Mouse (Mus musculus) CH12.LX (cell line): Measurements from ENCODE around the gene Agbl3. TPM values are rescaled to one million over a fixed set of nuclear protein-coding genes. Genes with fewer than 3 reads are reported as not detected.

Experiments
- DNase-seq: peaks from one replicate; pipeline ENCODE4 v3.0.0-alpha.2; 2013; ENCODE audit errors: extremely low read depth
- H3K27ac ChIP-seq: 2 replicates; pipeline ENCODE4 v1.5.1; 2012; ENCODE audit warnings: low read depth, mild to moderate bottlenecking, control low read depth, moderate library complexity; ENCODE audit not compliant: insufficient read depth
- H3K27me3 ChIP-seq: replicated peaks from 2 replicates; pipeline ENCODE3; 2012; ENCODE audit warnings: inconsistent platforms
- H3K36me3 ChIP-seq, 2 experiments: replicated peaks in 1 of 2; 2 replicates each; pipeline versions ENCODE3 to v1.6.1; 2012; ENCODE audit warnings: inconsistent platforms in 1 of 2, low read length in 1 of 2, mild to moderate bottlenecking in 1 of 2, mixed read lengths in 1 of 2, moderate library complexity in 1 of 2; ENCODE audit not compliant: control insufficient read depth in 1 of 2, insufficient read depth in 1 of 2
- H3K4me1 ChIP-seq, 2 experiments: 2 replicates each; pipeline ENCODE4 v1.6.1; 2012; ENCODE audit warnings: inconsistent platforms in 1 of 2, moderate library complexity in 1 of 2; ENCODE audit not compliant: insufficient read depth in 2 of 2, control insufficient read depth in 1 of 2
- H3K4me2 ChIP-seq: 2 replicates; pipeline ENCODE4 v1.6.1; 2012; ENCODE audit warnings: low read depth, mild to moderate bottlenecking, control low read depth; ENCODE audit not compliant: poor library complexity, insufficient read depth, severe bottlenecking
- H3K4me3 ChIP-seq, 3 experiments: fragments of 150-350 bp in 1 of 3; sonication (generic) in 1 of 3; replicated peaks in 1 of 3; 2 replicates each; pipeline versions ENCODE3 to v1.5.1; 2011 to 2012; ENCODE audit warnings: low read depth in 2 of 3, low read length in 2 of 3, mild to moderate bottlenecking in 2 of 3, moderate library complexity in 2 of 3, control low read depth in 1 of 3, improper control_type of control experiment in 1 of 3, inconsistent platforms in 1 of 3, mixed read lengths in 1 of 3; ENCODE audit not compliant: poor library complexity in 1 of 3
- H3K79me2 ChIP-seq: replicated peaks from 2 replicates; pipeline ENCODE4 v1.6.1; 2012; ENCODE audit warnings: mild to moderate bottlenecking, moderate library complexity; ENCODE audit not compliant: control insufficient read depth, poor library complexity, insufficient read depth, severe bottlenecking; ENCODE audit errors: extremely low read depth
- H3K9ac ChIP-seq: 2 replicates; pipeline ENCODE4 v1.6.1; 2012; ENCODE audit warnings: low read depth, mild to moderate bottlenecking, control low read depth, moderate library complexity; ENCODE audit not compliant: insufficient read depth
- H3K9me3 ChIP-seq: replicated peaks from 2 replicates; pipeline ENCODE3; 2012; ENCODE audit warnings: low read length, inconsistent platforms, mixed read lengths
- BHLHE40 ChIP-seq: IDR thresholded peaks from 2 replicates; pipeline ENCODE4 v1.6.1; 2011; ENCODE audit warnings: mild to moderate bottlenecking, low read depth, low read length, improper control_type of control experiment
- CHD1 ChIP-seq: IDR thresholded peaks from 2 replicates; pipeline ENCODE4 v1.6.1; 2012; ENCODE audit warnings: low read depth, low read length, improper control_type of control experiment, inconsistent platforms
- E2F4 ChIP-seq: IDR thresholded peaks from 2 replicates; pipeline ENCODE4 v1.6.1; 2011; ENCODE audit warnings: low read depth, low read length, improper control_type of control experiment; ENCODE audit not compliant: insufficient replicate concordance
- ELF1 ChIP-seq: IDR thresholded peaks from 2 replicates; pipeline ENCODE4 v1.6.1; 2014; ENCODE audit warnings: low read depth, mild to moderate bottlenecking, inconsistent platforms, low read length, improper control_type of control experiment
- EP300 ChIP-seq: IDR thresholded peaks from 2 replicates; pipeline ENCODE4 v1.6.1; 2011; ENCODE audit warnings: low read length, improper control_type of control experiment
- ETS1 ChIP-seq: conservative IDR thresholded peaks from 2 replicates; pipeline ENCODE4 v1.6.1; 2012; ENCODE audit warnings: low read depth, mild to moderate bottlenecking, inconsistent platforms, low read length, improper control_type of control experiment, moderate library complexity
- GABPA ChIP-seq: IDR thresholded peaks from 2 replicates; pipeline ENCODE4 v1.6.1; 2012; ENCODE audit warnings: low read depth, low read length, improper control_type of control experiment, inconsistent platforms; ENCODE audit not compliant: insufficient replicate concordance
- HCFC1 ChIP-seq: IDR thresholded peaks from 2 replicates; pipeline ENCODE4 v1.6.1; 2012; ENCODE audit warnings: low read depth, mild to moderate bottlenecking, inconsistent platforms, low read length, improper control_type of control experiment
- IRF4 ChIP-seq: IDR thresholded peaks from 2 replicates; pipeline ENCODE4 v1.6.1; 2014; ENCODE audit warnings: low read depth, mild to moderate bottlenecking, inconsistent platforms, low read length, improper control_type of control experiment
- JUND ChIP-seq: conservative IDR thresholded peaks from 2 replicates; pipeline ENCODE4 v1.6.1; 2011; ENCODE audit warnings: low read depth, low read length, improper control_type of control experiment
- KAT2A ChIP-seq: IDR thresholded peaks from 2 replicates; pipeline ENCODE4 v1.6.1; 2012; ENCODE audit warnings: low read length, improper control_type of control experiment, inconsistent platforms; ENCODE audit not compliant: insufficient replicate concordance
- MXI1 ChIP-seq: IDR thresholded peaks from 2 replicates; pipeline ENCODE4 v1.6.1; 2011; ENCODE audit warnings: mild to moderate bottlenecking, low read depth, low read length, improper control_type of control experiment
- MYC ChIP-seq: IDR thresholded peaks from 2 replicates; pipeline ENCODE4 v1.6.1; 2011; ENCODE audit warnings: low read depth, mild to moderate bottlenecking, improper control_type of control experiment, low read length
- NELFE ChIP-seq: IDR thresholded peaks from 2 replicates; pipeline ENCODE4 v1.6.1; 2011; ENCODE audit warnings: low read depth, low read length, improper control_type of control experiment
- NRF1 ChIP-seq: IDR thresholded peaks from 2 replicates; pipeline ENCODE4 v1.6.1; 2014; ENCODE audit warnings: low read depth, mild to moderate bottlenecking, inconsistent platforms, low read length, improper control_type of control experiment, moderate library complexity
- PAX5 ChIP-seq: IDR thresholded peaks from 2 replicates; pipeline ENCODE4 v1.6.1; 2012; ENCODE audit warnings: low read length, inconsistent platforms, mixed read lengths
- POLR2A ChIP-seq: IDR thresholded peaks from 2 replicates; pipeline ENCODE4 v1.6.1; 2011; ENCODE audit warnings: low read depth, mild to moderate bottlenecking, improper control_type of control experiment, low read length
- RAD21 ChIP-seq: IDR thresholded peaks from 2 replicates; pipeline ENCODE4 v1.6.1; 2011; ENCODE audit warnings: low read depth, mild to moderate bottlenecking, low read length, improper control_type of control experiment, moderate library complexity
- RCOR1 ChIP-seq: conservative IDR thresholded peaks from 2 replicates; pipeline ENCODE4 v1.6.1; 2012; ENCODE audit warnings: low read depth, mild to moderate bottlenecking, inconsistent platforms, low read length, improper control_type of control experiment
- SIN3A ChIP-seq: IDR thresholded peaks from 2 replicates; pipeline ENCODE4 v1.6.1; 2012; ENCODE audit warnings: low read length, improper control_type of control experiment, inconsistent platforms
- TBP ChIP-seq: conservative IDR thresholded peaks from 2 replicates; pipeline ENCODE4 v1.6.1; 2011; ENCODE audit warnings: low read depth, low read length, improper control_type of control experiment
- UBTF ChIP-seq: IDR thresholded peaks from 2 replicates; pipeline ENCODE4 v1.6.1; 2012; ENCODE audit warnings: low read depth, mild to moderate bottlenecking, inconsistent platforms, low read length, improper control_type of control experiment, moderate library complexity
- USF1 ChIP-seq: IDR thresholded peaks from 2 replicates; pipeline ENCODE4 v1.6.1; 2014; ENCODE audit warnings: low read depth, mild to moderate bottlenecking, inconsistent platforms, low read length, improper control_type of control experiment
- ZKSCAN1 ChIP-seq: IDR thresholded peaks from 2 replicates; pipeline ENCODE4 v1.6.1; 2012; ENCODE audit warnings: low read depth, inconsistent platforms, low read length, improper control_type of control experiment, borderline replicate concordance
- dilution Hi-C: fragments of 300-500 bp; cut with MboI; formaldehyde crosslinking; loops from 2 replicates; pipeline ENCODE4 v1.14.3; 2020; ENCODE audit warnings: low sequenced_read_pairs; ENCODE audit not compliant: extremely low pct_unique_long_range_greater_than_20kb, extremely low pct_ligation_motif_present
- in situ Hi-C: fragments of 300-500 bp; cut with MboI; formaldehyde crosslinking; loops from 3 replicates; pipeline ENCODE4 v1.14.3; 2019; ENCODE audit warnings: low sequenced_read_pairs, low pct_ligation_motif_present, low pct_unique_long_range_greater_than_20kb, mixed read lengths
- polyA plus RNA-seq: library from polyadenylated mRNA; unstranded; fragments of >175 nt; gene quantifications from 2 replicates; pipeline ENCODE4 v1.2.1, GENCODE M21; 2012; ENCODE audit warnings: low read depth; ENCODE audit not compliant: insufficient read length
- total RNA-seq, 2 experiments: library from RNA; depleted of rRNA; stranded (reverse); fragments of 300-350 nt in 1 of 2; fragments of >200 nt in 1 of 2; gene quantifications; 2 replicates each; pipeline ENCODE4 v1.2.3; 2012 to 2014

Gene Agbl3
- total and polyA plus RNA-seq, 3 experiments, result 1.9 to 4.8 (median 3.4) TPM

DNA sequence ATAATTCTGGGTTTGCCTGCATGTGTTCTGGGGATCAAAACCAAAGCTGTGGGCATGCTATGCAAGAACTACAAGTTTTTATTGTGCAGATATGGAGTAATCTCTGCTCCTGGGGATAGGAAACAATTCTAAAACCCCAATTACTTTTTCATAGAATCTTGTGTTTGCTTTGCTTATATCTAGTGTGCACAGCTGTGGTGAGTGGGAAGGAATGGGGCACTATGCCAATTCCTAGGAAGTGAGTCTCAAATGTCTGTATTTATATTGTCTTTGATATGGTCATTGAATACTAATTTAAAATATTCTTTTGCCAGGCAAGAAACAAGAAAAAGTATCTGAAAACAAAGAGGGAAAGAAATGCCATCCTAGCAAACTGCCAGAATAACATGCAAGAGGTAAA lies 44.2 kb downstream of the Agbl3 start:
- H3K27me3 ChIP-seq, result no peaks in the 10 kb centered on the region
- H3K4me3 ChIP-seq, result no peak overlapping the region
- no peak overlapping the region for H3K4me2 ChIP-seq
- H3K36me3 ChIP-seq, result no peaks in the 10 kb centered on the region
- peaks cover 3% of the 10 kb centered on the region for H3K9me3 ChIP-seq
- TF ChIP-seq NELFE (no peak), JUND (no peak), MYC (no peak), KAT2A (no peak), NRF1 (no peak)
- H3K27ac ChIP-seq, result no peak overlapping the region
- dilution Hi-C loops, result no loop called here
- no peaks in the 10 kb centered on the region for H3K4me1 ChIP-seq
- H3K9ac ChIP-seq, result no peak overlapping the region
- H3K79me2 ChIP-seq, result no peaks in the 10 kb centered on the region
- DNase-seq, result no peak
- in situ Hi-C loops, result no loop called here

DNA sequence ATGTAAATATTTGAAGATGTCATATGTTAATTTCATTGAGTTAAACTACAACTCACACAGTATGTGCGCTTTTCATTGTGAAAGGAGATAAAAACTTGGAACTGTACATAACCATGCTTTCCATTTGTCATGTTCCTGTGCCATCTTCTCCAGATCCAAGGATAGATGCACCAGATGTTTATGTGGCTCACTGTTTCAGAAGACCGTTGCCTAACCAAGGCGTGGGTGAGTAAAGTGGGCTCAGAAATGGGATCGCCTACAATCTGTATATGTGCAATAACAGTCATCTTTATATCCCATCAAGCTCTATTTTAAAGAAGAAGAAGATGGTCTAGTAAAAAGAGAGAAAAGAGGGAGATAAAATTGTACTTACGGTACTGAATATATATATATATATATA lies 52.1 kb downstream of the Agbl3 start:
- no peaks in the 10 kb centered on the region for H3K36me3 ChIP-seq
- in situ Hi-C loops (no loop called here), dilution Hi-C loops (no loop called here)
- H3K4me3 ChIP-seq, result no peak overlapping the region
- no peak overlapping the region for H3K4me2 ChIP-seq
- DNase-seq, result no peak
- H3K4me1 ChIP-seq, result no peaks in the 10 kb centered on the region
- TF ChIP-seq MXI1 (no peak), GABPA (no peak), TBP (no peak), MYC (no peak), E2F4 (no peak), POLR2A (no peak), UBTF (no peak), HCFC1 (no peak)
- no peaks in the 10 kb centered on the region for H3K27me3 ChIP-seq
- no peak overlapping the region for H3K27ac ChIP-seq
- no peaks in the 10 kb centered on the region for H3K9me3 ChIP-seq
- no peak overlapping the region for H3K9ac ChIP-seq
- H3K79me2 ChIP-seq, result no peaks in the 10 kb centered on the region

DNA sequence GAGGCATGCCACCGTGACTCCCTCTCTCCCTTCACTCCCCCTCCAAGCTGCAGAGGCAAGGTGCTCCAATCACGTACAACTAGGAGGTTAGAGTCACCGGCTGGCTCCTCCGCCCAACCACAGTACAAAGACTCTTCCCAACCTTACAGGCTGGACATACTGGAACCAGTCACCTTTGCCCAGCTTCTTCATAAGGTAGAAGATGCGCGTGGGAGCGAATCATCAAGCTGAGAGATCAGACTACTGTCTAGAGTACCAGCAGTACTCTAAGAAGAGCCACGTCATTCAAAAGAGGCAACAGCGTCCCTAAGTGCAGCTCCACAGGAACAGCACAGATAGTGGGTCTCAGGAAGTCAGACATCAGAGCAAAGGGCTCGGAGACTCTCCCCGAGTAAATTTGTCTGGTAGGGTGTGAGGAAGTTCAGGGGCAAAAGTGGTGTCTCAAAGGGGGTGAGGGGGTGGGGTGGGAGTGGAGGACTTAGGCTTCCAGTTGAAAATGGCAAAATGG lies 81.4 kb downstream of the Agbl3 start:
- H3K4me3 ChIP-seq, result no peak overlapping the region
- no peak for TF ChIP-seq EP300
- no peak for TF ChIP-seq SIN3A
- TF ChIP-seq BHLHE40, result no peak
- TF ChIP-seq CHD1, result no peak
- TF ChIP-seq RAD21, result no peak
- no peak for TF ChIP-seq ZKSCAN1
- no peak for TF ChIP-seq NRF1
- no peak for TF ChIP-seq UBTF
- TF ChIP-seq ETS1, result no peak
- no peak for TF ChIP-seq ELF1
- no peak for TF ChIP-seq PAX5
- TF ChIP-seq HCFC1, result no peak
- no peak for TF ChIP-seq NELFE
- no peak for TF ChIP-seq IRF4
- TF ChIP-seq USF1, result no peak
- TF ChIP-seq RCOR1, result no peak
- TF ChIP-seq, all 38 proteins: peak for 0
- dilution Hi-C loops (no loop called here), in situ Hi-C loops (no loop called here)
- Histone ChIP-seq H3K27me3 (no peaks in the 10 kb centered on the region), H3K79me2 (no peaks in the 10 kb centered on the region; the same call in 1 of the 2 replicates), H3K9me3 (peaks cover 2% of the 10 kb centered on the region), H3K36me3 (no peaks in the 10 kb centered on the region), H3K4me2 (peak overlapping the region; percentile 47; the same call in 1 of the 2 replicates), H3K9ac (peak overlapping the region; percentile 71; the same call in 1 of the 2 replicates), H3K27ac (no peak overlapping the region), H3K4me1 (peaks cover 14 to 42% of the 10 kb centered on the region in 2 experiments)
- DNase-seq, result no peak
